Mouse (Mus musculus) limb, embryonic 12.5 days (tissue): ENCODE measurements around the gene Pvalb. TPM values are rescaled to one million over a fixed set of nuclear protein-coding genes. Genes with fewer than 3 reads are reported as not detected.

ENCODE experiments used
- ATAC-seq: fragments of 200-750 bp; cut with Nextera tagmentation; 2 replicates; pipeline ENCODE4 v1.8.0; 2017; ENCODE audit warnings: low read depth, moderate TSS enrichment; ENCODE audit not compliant: insufficient number of reproducible peaks, insufficient read depth, low FRiP score, low TSS enrichment
- H3K27ac ChIP-seq: fragments of 300-500 bp; sonication (generic); 2 replicates; pipeline ENCODE4 v1.5.1; 2016; ENCODE audit warnings: mild to moderate bottlenecking, moderate library complexity
- H3K27me3 ChIP-seq: fragments of 300-500 bp; sonication (generic); 2 replicates; pipeline ENCODE4 v1.6.1; 2016; ENCODE audit warnings: mild to moderate bottlenecking, moderate library complexity
- H3K36me3 ChIP-seq: fragments of 300-500 bp; sonication (generic); 2 replicates; pipeline ENCODE4 v1.6.1; 2016; ENCODE audit warnings: mild to moderate bottlenecking, moderate library complexity
- H3K4me1 ChIP-seq: fragments of 300-500 bp; sonication (generic); replicated peaks from 2 replicates; pipeline ENCODE4 v1.6.1; 2016
- H3K4me2 ChIP-seq: fragments of 300-500 bp; sonication (generic); 2 replicates; pipeline ENCODE4 v1.6.1; 2016; ENCODE audit warnings: mild to moderate bottlenecking, moderate library complexity
- H3K4me3 ChIP-seq: fragments of 300-500 bp; sonication (generic); replicated peaks from 2 replicates; pipeline ENCODE4 v1.5.1; 2016; ENCODE audit warnings: mild to moderate bottlenecking
- H3K9ac ChIP-seq: fragments of 300-500 bp; sonication (generic); replicated peaks from 2 replicates; pipeline ENCODE4 v1.6.1; 2016; ENCODE audit warnings: mild to moderate bottlenecking, moderate library complexity
- H3K9me3 ChIP-seq: fragments of 300-500 bp; sonication (generic); 2 replicates; pipeline ENCODE4 v1.6.1; 2016; ENCODE audit warnings: mild to moderate bottlenecking, moderate library complexity
- WGBS: fragments of 180-500 bp; shearing (Covaris S2); methylation state at CpG from one replicate; pipeline ENCODE4 v1.1.7; 2016; 5-methylcytosine and 5-hydroxymethylcytosine counted together
- polyA plus RNA-seq: library from polyadenylated mRNA; unstranded; fragments of >200 nt; fragmentation: Nextera tagmentation; extraction: Ambion mirVana; gene quantifications from 2 replicates; pipeline ENCODE4 v1.2.1, GENCODE M21; 2016

Pvalb gene
- not detected in 2 replicates for polyA plus RNA-seq

- no peak within 1 kb of the TSS for H3K9ac ChIP-seq
- peaks cover 54% of the 10 kb centered on the region for H3K27me3 ChIP-seq
- H3K4me1 ChIP-seq, result peaks cover 8% of the 10 kb centered on the region; the same call in 1 of the 2 replicates
- no peak for ATAC-seq
- no peak within 1 kb of the TSS for H3K4me3 ChIP-seq
- 91% methylated on average over 7 of the region's 7 CpGs for WGBS
- H3K9me3 ChIP-seq, result peaks cover 9% of the 10 kb centered on the region
- H3K36me3 ChIP-seq, result no peaks in the 10 kb centered on the region
- no peak within 1 kb of the TSS for H3K27ac ChIP-seq
- no peak within 1 kb of the TSS for H3K4me2 ChIP-seq
Observed at GRCm38 (mm10) chr15:78206312-78206711, at the start of gene Pvalb. TSS of gene Pvalb (minus strand) at chr15:78206400.

- Histone ChIP-seq H3K9ac (no peak overlapping the region), H3K4me2 (no peak overlapping the region), H3K36me3 (no peaks in the 10 kb centered on the region), H3K4me3 (no peak overlapping the region), H3K9me3 (no peaks in the 10 kb centered on the region), H3K4me1 (no peaks in the 10 kb centered on the region), H3K27ac (no peak overlapping the region), H3K27me3 (peaks cover 37% of the 10 kb centered on the region)
- ATAC-seq, result no peak
- WGBS, result 25% methylated on average over 20 of the region's 20 CpGs
Observed at GRCm38 (mm10) chr15:78254751-78255150, 48.6 kb upstream of the Pvalb start.

DNA sequence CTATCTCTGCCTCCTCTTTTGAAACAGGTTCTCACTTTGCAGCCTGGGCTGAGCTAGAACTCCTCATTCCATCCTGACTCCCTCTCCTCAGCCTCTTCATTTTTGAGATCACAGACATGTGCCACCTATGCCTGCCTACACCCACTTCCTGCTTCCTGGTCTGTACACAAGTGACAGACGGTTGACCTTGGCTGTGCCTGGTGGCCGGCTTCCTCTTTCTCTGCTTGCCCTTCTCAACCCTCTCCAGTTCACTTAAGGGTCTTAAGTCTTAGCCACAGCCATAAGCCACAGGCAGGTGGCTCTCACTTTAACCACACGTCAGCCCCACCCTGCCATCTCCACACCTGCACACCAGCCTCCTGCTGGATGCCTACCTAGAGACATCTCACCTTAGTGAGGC lies 42.2 kb upstream of the Pvalb start:
- 72% methylated on average over 3 of the region's 3 CpGs for WGBS
- Histone ChIP-seq H3K4me2 (no peak overlapping the region), H3K27ac (no peak overlapping the region), H3K4me3 (no peak overlapping the region), H3K4me1 (no peaks in the 10 kb centered on the region), H3K27me3 (peaks cover 15% of the 10 kb centered on the region), H3K9ac (no peak overlapping the region), H3K9me3 (no peaks in the 10 kb centered on the region), H3K36me3 (no peaks in the 10 kb centered on the region)
- no peak for ATAC-seq

GRCm38 (mm10) chr15:78247659-78248058 lies 41.5 kb upstream of the Pvalb start:
- Histone ChIP-seq H3K9ac (no peak overlapping the region), H3K27ac (no peak overlapping the region), H3K36me3 (no peaks in the 10 kb centered on the region), H3K4me3 (no peak overlapping the region), H3K9me3 (no peaks in the 10 kb centered on the region), H3K4me1 (no peaks in the 10 kb centered on the region), H3K4me2 (no peak overlapping the region), H3K27me3 (peaks cover 8% of the 10 kb centered on the region)
- 71% methylated on average over 2 of the region's 2 CpGs for WGBS
- no peak for ATAC-seq

GRCm38 (mm10) chr15:78246143-78247116 lies 40.2 kb upstream of the Pvalb start:
- Histone ChIP-seq H3K4me2 (no peak overlapping the region), H3K4me3 (no peak overlapping the region), H3K27me3 (peaks cover 3% of the 10 kb centered on the region; the same call in 1 of the 2 replicates), H3K36me3 (no peaks in the 10 kb centered on the region), H3K9ac (no peak overlapping the region), H3K27ac (no peak overlapping the region), H3K4me1 (no peaks in the 10 kb centered on the region), H3K9me3 (no peaks in the 10 kb centered on the region)
- 75% methylated on average over 18 of the region's 18 CpGs for WGBS
- ATAC-seq, result no peak

DNA sequence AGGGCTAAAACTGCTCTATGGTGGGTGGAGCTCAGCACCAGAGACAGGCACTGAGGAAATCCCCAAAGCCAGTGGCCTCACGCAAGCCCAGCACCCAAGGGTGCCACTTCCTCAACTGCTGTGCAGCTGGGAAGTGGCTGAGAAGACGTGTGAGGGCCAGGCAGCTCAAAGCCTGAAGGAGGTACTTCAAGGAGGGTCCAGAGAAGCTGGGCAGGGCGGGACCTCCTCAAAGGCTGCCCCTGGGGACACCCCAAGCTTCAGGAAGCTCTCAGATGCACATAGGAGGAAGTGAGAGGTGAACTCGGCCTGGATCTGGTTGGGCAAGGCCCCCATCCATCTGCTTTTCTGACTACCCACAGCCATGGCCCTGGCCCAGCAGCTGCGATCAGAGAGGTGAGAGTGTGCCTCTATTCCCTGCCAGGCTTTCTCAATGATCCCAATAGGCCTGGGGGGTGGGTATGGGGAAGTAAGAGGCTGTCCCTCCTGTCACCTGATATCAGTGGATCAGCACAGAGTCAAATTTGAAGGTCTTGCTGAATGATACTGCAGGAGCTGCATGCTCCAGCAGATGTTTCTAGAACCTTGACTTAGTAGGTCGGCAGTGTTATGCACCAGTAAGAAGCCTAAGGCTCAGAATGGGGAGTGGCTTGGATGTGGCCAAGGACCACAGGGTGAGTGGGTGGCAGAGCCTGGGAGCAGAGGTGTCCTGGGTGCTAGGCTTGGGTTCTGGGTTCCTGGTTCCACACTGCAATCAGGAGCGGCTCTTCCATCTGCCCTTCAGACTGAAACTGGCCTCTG lies 38.7 kb upstream of the Pvalb start, which contains the start of gene Ncf4:
Ncf4 (plus strand) TSS at position 107 of the 798 bp plus-strand sequence.
- no peak for ATAC-seq
- no peak within 1 kb of the TSS for H3K4me3 ChIP-seq
- no peak within 1 kb of the TSS for H3K9ac ChIP-seq
- H3K36me3 ChIP-seq, result no peaks in the 10 kb centered on the region
- 74% methylated on average over 7 of the region's 7 CpGs for WGBS
- H3K27me3 ChIP-seq, result peaks cover 3% of the 10 kb centered on the region; the same call in 1 of the 2 replicates
- no peaks in the 10 kb centered on the region for H3K9me3 ChIP-seq
- no peaks in the 10 kb centered on the region; the same call in 1 of the 2 replicates for H3K4me1 ChIP-seq
- H3K27ac ChIP-seq, result no peak within 1 kb of the TSS
- H3K4me2 ChIP-seq, result no peak within 1 kb of the TSS

GRCm38 (mm10) chr15:78243774-78244173 lies 37.6 kb upstream of the Pvalb start:
- peaks cover 8% of the 10 kb centered on the region; the same call in 1 of the 2 replicates for H3K27me3 ChIP-seq
- no peaks in the 10 kb centered on the region; the same call in 1 of the 2 replicates for H3K4me1 ChIP-seq
- H3K9me3 ChIP-seq, result no peaks in the 10 kb centered on the region
- no peak overlapping the region for H3K9ac ChIP-seq
- no peak for ATAC-seq
- WGBS, result 76% methylated on average over 6 of the region's 6 CpGs
- H3K27ac ChIP-seq, result no peak overlapping the region
- H3K4me3 ChIP-seq, result no peak overlapping the region
- no peak overlapping the region for H3K4me2 ChIP-seq
- H3K36me3 ChIP-seq, result no peaks in the 10 kb centered on the region

GRCm38 (mm10) chr15:78243061-78243460 lies 36.9 kb upstream of the Pvalb start:
- Histone ChIP-seq H3K27me3 (peaks cover 11% of the 10 kb centered on the region; the same call in 1 of the 2 replicates), H3K4me1 (no peaks in the 10 kb centered on the region; the same call in 1 of the 2 replicates), H3K4me3 (no peak overlapping the region), H3K9me3 (no peaks in the 10 kb centered on the region), H3K4me2 (no peak overlapping the region), H3K36me3 (no peaks in the 10 kb centered on the region), H3K27ac (no peak overlapping the region), H3K9ac (peak overlapping the region; percentile 34; the same call in 1 of the 2 replicates)
- 72% methylated on average over 8 of the region's 8 CpGs for WGBS
- no peak for ATAC-seq

DNA sequence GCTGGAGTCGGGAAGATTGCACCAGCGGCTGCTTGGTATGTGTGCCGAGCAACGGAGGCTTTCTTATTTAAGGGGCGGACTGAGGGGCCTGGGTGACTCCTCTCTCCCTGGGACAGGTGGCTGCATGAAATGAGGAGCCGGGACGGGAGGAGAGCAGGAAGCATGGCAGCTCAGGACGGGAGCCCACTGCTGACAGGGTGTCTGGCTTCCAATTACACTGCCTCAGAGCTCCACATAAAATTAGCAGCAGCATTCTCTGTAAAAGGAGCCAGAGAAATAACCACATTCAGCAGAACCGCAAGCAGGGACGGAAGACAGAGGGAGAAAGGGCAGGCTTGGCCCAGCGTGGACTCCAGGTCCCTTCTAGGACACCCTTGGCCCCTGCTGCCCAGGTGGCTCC lies 35.1 kb upstream of the Pvalb start:
- peaks cover 8% of the 10 kb centered on the region for H3K27me3 ChIP-seq
- no peaks in the 10 kb centered on the region for H3K36me3 ChIP-seq
- ATAC-seq, result no peak
- H3K4me2 ChIP-seq, result no peak overlapping the region
- H3K27ac ChIP-seq, result no peak overlapping the region
- WGBS, result 30% methylated on average over 11 of the region's 11 CpGs
- no peak overlapping the region for H3K9ac ChIP-seq
- H3K9me3 ChIP-seq, result no peaks in the 10 kb centered on the region
- no peak overlapping the region for H3K4me3 ChIP-seq
- no peaks in the 10 kb centered on the region; the same call in 1 of the 2 replicates for H3K4me1 ChIP-seq

GRCm38 (mm10) chr15:78239956-78240617 lies 33.9 kb upstream of the Pvalb start:
- no peaks in the 10 kb centered on the region for H3K9me3 ChIP-seq
- H3K27ac ChIP-seq, result no peak overlapping the region
- peaks cover 8% of the 10 kb centered on the region for H3K27me3 ChIP-seq
- no peak for ATAC-seq
- H3K9ac ChIP-seq, result no peak overlapping the region
- H3K4me1 ChIP-seq, result no peaks in the 10 kb centered on the region; the same call in 1 of the 2 replicates
- no peak overlapping the region for H3K4me3 ChIP-seq
- H3K4me2 ChIP-seq, result no peak overlapping the region
- H3K36me3 ChIP-seq, result no peaks in the 10 kb centered on the region
- WGBS, result 63% methylated on average over 14 of the region's 14 CpGs
